ENCODE assay signal across 8 mouse cellular contexts in the genomic region with DNA sequence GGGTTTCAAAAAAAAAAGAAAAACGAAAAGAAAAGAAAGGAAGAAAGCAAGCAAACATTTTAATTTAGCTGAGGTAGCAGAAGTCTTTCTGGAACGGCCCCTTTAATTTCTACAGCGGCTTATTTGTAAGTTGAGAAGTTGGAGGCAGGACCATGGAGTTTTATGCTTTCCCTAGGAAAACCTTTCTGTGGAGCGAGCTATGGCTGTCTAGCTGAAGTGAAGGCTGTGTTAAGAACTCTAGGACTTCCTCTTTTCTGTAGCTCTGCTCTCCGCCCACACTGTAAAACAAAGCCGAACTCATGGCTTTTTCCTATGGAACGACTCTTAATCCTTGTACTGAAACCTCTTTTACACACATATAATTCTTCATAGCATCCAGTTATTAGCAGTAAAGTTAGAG. TPM values are rescaled to one million over a fixed set of nuclear protein-coding genes. Genes with fewer than 3 reads are reported as not detected.
A peak's percentile ranks its signal among the peaks of the same experiment; 100 is the strongest.
DNase-seq lines count a peak whose midpoint lies in the region; ATAC-seq and TF ChIP-seq lines count a peak whose summit lies in the region.

No protein-coding gene starts in this region.

- 57% methylated on average over 7 of the region's 7 CpGs for WGBS in forebrain, embryonic 15.5 days
- WGBS in liver, embryonic 12.5 days (ENCODE audit: insufficient replicate concordance) = 13% methylated on average over 7 of the region's 7 CpGs

- no peaks in the 10 kb centered on the region for H3K36me3 ChIP-seq in C2C12 (ENCODE audit: control insufficient read depth, insufficient read depth)
- no peaks in the 10 kb centered on the region for H3K36me3 ChIP-seq in forebrain, embryonic 15.5 days
- peaks cover 10% of the 10 kb centered on the region for H3K36me3 ChIP-seq in liver, embryonic 12.5 days

- DNase-seq in 3134 (ENCODE audit: extremely low read depth, insufficient read length, low spot score) = peak; percentile 18
- DNase-seq in right cerebral cortex, adult 2 months (ENCODE audit: low spot score in 2 of 2) = no peak
- no peak for DNase-seq in c-Kit-positive CD71-positive TER-119-positive erythroid progenitor cells, embryonic 14.5 days (ENCODE audit: low spot score)
- DNase-seq in gastrocnemius, adult 8-10 months (ENCODE audit: low spot score in 2 of 2) = no peak

- H3K9ac ChIP-seq in forebrain, embryonic 15.5 days (replicated peaks) = no peak overlapping the region
- peak overlapping the region; percentile 89 for H3K9ac ChIP-seq in liver, embryonic 12.5 days

- ATAC-seq in forebrain, embryonic 15.5 days (replicated peaks) = no peak
- ATAC-seq in liver, embryonic 12.5 days = no peak
- no peak for ATAC-seq in granulocyte monocyte progenitor cell, adult 5-6 weeks (replicated peaks; ENCODE audit: poor library complexity, severe bottlenecking)

- peaks cover 62% of the 10 kb centered on the region for H3K79me2 ChIP-seq in C2C12 (ENCODE audit: control insufficient read depth, insufficient read depth)

- TF ChIP-seq CTCF in C2C12 (IDR thresholded peaks at IDR 0.05; ENCODE audit: control insufficient read depth, insufficient read depth, insufficient read length) = no peak

- H3K9me3 ChIP-seq in forebrain, embryonic 15.5 days = no peaks in the 10 kb centered on the region
- no peaks in the 10 kb centered on the region for H3K9me3 ChIP-seq in liver, embryonic 12.5 days (replicated peaks)

- H3K4me3 ChIP-seq in C2C12 (ENCODE audit: insufficient read depth, poor library complexity, severe bottlenecking) = peak overlapping the region; percentile 7
- H3K4me3 ChIP-seq in forebrain, embryonic 15.5 days = no peak overlapping the region; the same call in 1 of the 2 replicates
- H3K4me3 ChIP-seq in liver, embryonic 12.5 days = peak overlapping the region; percentile 70

- H3K27me3 ChIP-seq in C2C12 (ENCODE audit: control insufficient read depth, insufficient read depth, insufficient read length) = no peaks in the 10 kb centered on the region
- no peaks in the 10 kb centered on the region for H3K27me3 ChIP-seq in forebrain, embryonic 15.5 days
- H3K27me3 ChIP-seq in liver, embryonic 12.5 days (replicated peaks) = no peaks in the 10 kb centered on the region

- no peak overlapping the region for H3K27ac ChIP-seq in forebrain, embryonic 15.5 days (replicated peaks)
- H3K27ac ChIP-seq in liver, embryonic 12.5 days = peak overlapping the region; percentile 98

- H3K4me2 ChIP-seq in forebrain, embryonic 15.5 days (replicated peaks) = peak overlapping the region; percentile 14
- H3K4me2 ChIP-seq in liver, embryonic 12.5 days = peak overlapping the region; percentile 86

- H3K4me1 ChIP-seq in forebrain, embryonic 15.5 days = peaks cover 23% of the 10 kb centered on the region
- H3K4me1 ChIP-seq in liver, embryonic 12.5 days = peaks cover 71% of the 10 kb centered on the region

- H3K79me3 ChIP-seq in C2C12 (ENCODE audit: low read depth) = peaks cover 7% of the 10 kb centered on the region

- no peak overlapping the region for H3ac ChIP-seq in C2C12 (ENCODE audit: control insufficient read depth, insufficient read length, low read depth)

TF ChIP-seq in C2C12, 6 proteins besides CTCF, POLR2A, EP300 and RAD21:
- TF ChIP-seq MYOD1 (IDR thresholded peaks at IDR 0.05; ENCODE audit: control insufficient read depth, insufficient read length, low read depth) (no peak), USF1 (IDR thresholded peaks at IDR 0.05; ENCODE audit: low read depth) (no peak), FOSL1 (IDR thresholded peaks at IDR 0.05; ENCODE audit: insufficient read depth, low read length, poor library complexity, severe bottlenecking) (no peak), MAX (IDR thresholded peaks at IDR 0.05) (no peak), MYOG (IDR thresholded peaks at IDR 0.05; ENCODE audit: control insufficient read depth, extremely low read depth, insufficient read length) (no peak), CEBPB (IDR thresholded peaks at IDR 0.05; ENCODE audit: low read depth) (no peak)
TF ChIP-seq in C2C12: peak in this region for 0.

RNA-seq across cellular contexts. Expression of a gene that starts 2.3 kb away (rescaled TPM):
- 17.7 TPM for polyA plus RNA-seq in C2C12 (2012; fragmentation: generic; extraction: Trizol)
- polyA plus RNA-seq in forebrain, embryonic 15.5 days (2015; fragmentation: Nextera tagmentation; extraction: Ambion mirVana) = 16.6 and 17.4 TPM in 2 replicates
- polyA plus RNA-seq in liver, embryonic 12.5 days (2016; fragmentation: Nextera tagmentation; extraction: Ambion mirVana) = 18.2 and 20.0 TPM in 2 replicates
- total RNA-seq in granulocyte monocyte progenitor cell, adult 5-6 weeks (2014; fragmentation: Nextera tagmentation) = 62.9 and 70.4 TPM in 2 replicates
- 40.3 and 46.4 TPM in 2 replicates for total RNA-seq in granulocyte monocyte progenitor cell, adult 5-6 weeks (2017)
- 1 to 10 TPM; 2.2 to 2.9 (median 2.6) TPM for total RNA-seq in gastrocnemius, adult 8-10 months (2022)

RNA-seq across cellular contexts. Expression of a gene that starts 2.5 kb away (rescaled TPM):
- 4.6 TPM for polyA plus RNA-seq in C2C12 (2012; fragmentation: generic; extraction: Trizol)
- polyA plus RNA-seq in forebrain, embryonic 15.5 days (2015; fragmentation: Nextera tagmentation; extraction: Ambion mirVana) = 7.5 and 9.3 TPM in 2 replicates
- 15.5 and 16.1 TPM in 2 replicates for polyA plus RNA-seq in liver, embryonic 12.5 days (2016; fragmentation: Nextera tagmentation; extraction: Ambion mirVana)
- 7.9 and 19.5 TPM in 2 replicates for total RNA-seq in granulocyte monocyte progenitor cell, adult 5-6 weeks (2014; fragmentation: Nextera tagmentation)
- total RNA-seq in granulocyte monocyte progenitor cell, adult 5-6 weeks (2017) = 10.9 and 13.7 TPM in 2 replicates
- under 1 TPM in 1 of 4 experiments, not detected in 3; 0.13 TPM for total RNA-seq in gastrocnemius, adult 8-10 months (2022)
